Mouse (Mus musculus) heart, embryonic 10.5 days (tissue): ENCODE results near the gene Stk25. TPM values are rescaled to one million over a fixed set of nuclear protein-coding genes. Genes with fewer than 3 reads are reported as not detected.
"Not testable (repeated sequence)": the region's sequence is repeated elsewhere in the genome, so short reads cannot be mapped to it uniquely, and the experiment has no call there.

Experiments used
- DNase-seq: peaks from one replicate; pipeline ENCODE4 v3.0.0-alpha.2; 2017; ENCODE audit warnings: low spot score
- H3K27ac ChIP-seq: fragments of 300-500 bp; sonication (generic); 2 replicates; pipeline ENCODE4 v1.5.1; 2016; ENCODE audit warnings: mild to moderate bottlenecking
- H3K27me3 ChIP-seq: fragments of 300-500 bp; sonication (generic); 2 replicates; pipeline ENCODE4 v1.6.1; 2016; ENCODE audit warnings: mild to moderate bottlenecking; ENCODE audit not compliant: poor library complexity, insufficient read depth, severe bottlenecking
- H3K36me3 ChIP-seq: fragments of 300-500 bp; sonication (generic); 2 replicates; pipeline ENCODE4 v1.6.1; 2016; ENCODE audit warnings: mild to moderate bottlenecking, moderate library complexity
- H3K4me1 ChIP-seq: fragments of 300-500 bp; sonication (generic); 2 replicates; pipeline ENCODE4 v1.6.1; 2016; ENCODE audit warnings: mild to moderate bottlenecking
- H3K4me3 ChIP-seq: fragments of 300-500 bp; sonication (generic); 2 replicates; pipeline ENCODE4 v1.5.1; 2016; ENCODE audit warnings: mild to moderate bottlenecking, moderate library complexity
- H3K9me3 ChIP-seq: fragments of 300-500 bp; sonication (generic); 2 replicates; pipeline ENCODE4 v1.6.1; 2016; ENCODE audit warnings: mild to moderate bottlenecking, moderate library complexity
- WGBS: fragments of 180-500 bp; shearing (Covaris S2); methylation state at CpG from one replicate; pipeline ENCODE4 v1.1.7; 2016; 5-methylcytosine and 5-hydroxymethylcytosine counted together
- polyA plus RNA-seq: library from polyadenylated mRNA; unstranded; fragments of >200 nt; fragmentation: Nextera tagmentation; extraction: Ambion mirVana; gene quantifications from 2 replicates; pipeline ENCODE4 v1.2.1, GENCODE M21; 2016

The Stk25 gene
- 144 and 161 TPM in 2 replicates for polyA plus RNA-seq

DNA sequence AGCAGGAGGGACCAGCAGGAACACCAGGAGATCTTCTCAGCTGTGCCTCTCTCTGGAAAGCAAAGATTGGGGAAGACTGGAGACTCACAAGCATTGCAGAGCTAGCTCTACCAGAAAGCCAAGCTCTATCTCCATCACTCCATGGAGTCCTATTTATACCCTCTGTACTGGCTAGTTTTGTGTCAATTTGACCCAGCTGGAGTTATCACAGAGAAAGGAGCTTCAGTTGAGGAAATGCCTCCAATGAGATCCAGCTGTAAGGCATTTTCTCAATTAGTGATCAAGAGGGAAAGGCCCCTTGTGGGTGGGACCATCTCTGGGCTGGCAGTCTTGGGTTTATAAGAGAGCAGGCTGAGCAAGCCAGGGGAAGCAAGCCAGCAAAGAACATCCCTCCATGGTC is at the start of gene Stk25:
Gene Stk25 (minus strand): TSS at position 101 of the 400 bp plus-strand sequence.
- not testable (repeated sequence) for H3K27me3 ChIP-seq, H3K4me1 ChIP-seq, H3K27ac ChIP-seq, H3K4me3 ChIP-seq, DNase-seq, H3K9me3 ChIP-seq, H3K36me3 ChIP-seq

DNA sequence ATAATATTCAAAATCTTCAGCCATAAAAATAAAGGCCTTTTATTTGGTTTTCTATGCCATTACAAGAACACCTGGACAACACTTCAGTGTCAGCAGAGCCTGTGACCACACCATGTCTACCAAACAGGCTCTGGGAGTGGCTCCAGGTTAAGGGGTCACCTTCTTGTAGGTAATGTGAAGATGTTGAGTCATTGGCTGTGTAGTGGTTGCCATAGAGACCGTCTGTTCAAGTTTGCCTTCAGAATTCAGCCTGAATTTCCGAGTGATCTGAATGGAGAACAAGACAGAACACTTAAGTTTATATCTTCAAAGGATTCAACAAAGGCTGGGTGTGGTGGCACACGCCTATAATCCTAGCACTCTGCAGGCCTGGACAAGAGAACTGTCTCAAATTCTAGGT is 46.9 kb upstream of the Stk25 start:
- no peak for DNase-seq
- WGBS, result 72% methylated on average over 3 of the region's 3 CpGs
- Histone ChIP-seq H3K27me3 (no peaks in the 10 kb centered on the region), H3K4me3 (no peak overlapping the region), H3K4me1 (no peaks in the 10 kb centered on the region), H3K9me3 (no peaks in the 10 kb centered on the region), H3K36me3 (peaks cover 39% of the 10 kb centered on the region), H3K27ac (no peak overlapping the region)

DNA sequence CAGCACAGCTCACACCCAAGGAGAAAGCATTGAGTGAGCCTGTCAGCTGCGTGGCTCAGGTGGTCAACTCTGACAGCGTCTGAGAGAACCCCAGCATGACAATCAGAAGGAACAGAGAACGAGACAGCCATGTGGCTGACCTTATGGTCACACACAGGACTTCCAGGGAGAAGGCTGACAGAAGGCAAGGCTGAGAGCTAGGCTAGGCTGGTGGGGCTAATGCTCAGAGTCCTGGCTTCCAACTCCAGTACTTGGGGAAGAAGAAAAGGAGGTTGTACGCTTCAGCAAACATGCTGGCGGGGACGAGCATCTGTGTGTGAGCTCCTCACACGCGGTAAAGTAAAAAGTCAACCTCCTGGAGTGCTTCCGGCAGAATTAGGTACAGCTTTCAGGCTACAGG is 45.9 kb upstream of the Stk25 start:
- H3K4me1 ChIP-seq, result no peaks in the 10 kb centered on the region
- H3K27ac ChIP-seq, result no peak overlapping the region
- H3K4me3 ChIP-seq, result no peak overlapping the region
- H3K27me3 ChIP-seq, result no peaks in the 10 kb centered on the region
- peaks cover 39% of the 10 kb centered on the region for H3K36me3 ChIP-seq
- no peaks in the 10 kb centered on the region for H3K9me3 ChIP-seq
- WGBS, result 90% methylated on average over 9 of the region's 9 CpGs
- DNase-seq, result no peak

DNA sequence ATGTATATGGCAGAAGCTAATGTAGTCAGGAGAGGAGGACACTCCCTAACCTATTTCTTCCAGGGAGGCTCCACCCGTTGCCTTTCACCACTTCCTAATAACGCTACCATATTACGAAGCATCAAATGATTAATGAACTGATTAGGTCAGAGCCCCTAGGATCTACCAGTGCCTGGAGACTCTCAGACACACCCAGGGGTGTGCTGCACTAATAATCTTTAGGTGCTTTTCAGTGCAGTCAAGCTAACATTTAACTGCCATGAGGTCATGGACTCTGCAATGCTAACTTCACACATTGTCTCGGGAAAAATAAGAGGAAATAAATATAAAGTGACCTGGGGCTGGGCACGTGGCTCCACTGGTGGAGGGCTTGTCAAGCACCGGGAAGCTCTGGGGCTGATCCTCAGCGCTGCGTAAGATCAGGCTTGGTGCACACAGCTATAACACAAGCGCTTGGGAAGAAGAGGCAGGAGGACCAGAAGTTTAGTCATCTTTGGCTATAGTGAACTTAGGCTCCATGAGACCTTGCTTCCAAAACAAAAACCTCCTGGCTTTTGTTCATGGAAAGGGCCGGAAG is 45.1 kb upstream of the Stk25 start:
- no peak for DNase-seq
- H3K36me3 ChIP-seq, result peaks cover 37% of the 10 kb centered on the region
- 0 out of 2 replicates have a peak, but pooled peaks cover 4% of the 10 kb centered on the region for H3K4me1 ChIP-seq
- no peaks in the 10 kb centered on the region for H3K27me3 ChIP-seq
- WGBS, result 90% methylated on average over 10 of the region's 10 CpGs
- no peaks in the 10 kb centered on the region for H3K9me3 ChIP-seq
- no peak overlapping the region for H3K27ac ChIP-seq
- no peak overlapping the region for H3K4me3 ChIP-seq

DNA sequence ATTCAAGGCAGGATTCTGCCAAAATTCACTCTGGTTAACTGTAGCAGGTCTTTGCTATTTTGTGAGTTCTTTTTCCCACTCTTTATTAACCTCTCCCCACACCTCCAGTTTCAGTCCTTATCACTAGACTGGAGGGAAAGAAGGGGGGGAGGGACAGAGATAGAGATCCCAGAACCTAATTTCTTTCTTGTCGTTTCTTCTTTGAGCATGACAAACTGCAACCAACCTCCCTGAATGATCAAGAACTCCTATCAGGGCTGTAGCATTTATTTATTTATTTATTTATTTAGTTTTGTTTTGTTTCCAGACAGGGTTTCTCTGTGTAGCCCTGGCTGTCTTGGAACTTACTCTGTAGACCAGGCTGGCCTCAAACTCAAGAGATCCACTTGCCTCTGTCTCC is 43.6 kb upstream of the Stk25 start:
- Histone ChIP-seq H3K9me3 (no peaks in the 10 kb centered on the region), H3K36me3 (peaks cover 34% of the 10 kb centered on the region), H3K27ac (no peak overlapping the region), H3K27me3 (no peaks in the 10 kb centered on the region), H3K4me1 (peaks cover 13% of the 10 kb centered on the region), H3K4me3 (no peak overlapping the region)
- DNase-seq, result no peak
- WGBS, result 59% methylated on average over 1 of the region's 1 CpGs

DNA sequence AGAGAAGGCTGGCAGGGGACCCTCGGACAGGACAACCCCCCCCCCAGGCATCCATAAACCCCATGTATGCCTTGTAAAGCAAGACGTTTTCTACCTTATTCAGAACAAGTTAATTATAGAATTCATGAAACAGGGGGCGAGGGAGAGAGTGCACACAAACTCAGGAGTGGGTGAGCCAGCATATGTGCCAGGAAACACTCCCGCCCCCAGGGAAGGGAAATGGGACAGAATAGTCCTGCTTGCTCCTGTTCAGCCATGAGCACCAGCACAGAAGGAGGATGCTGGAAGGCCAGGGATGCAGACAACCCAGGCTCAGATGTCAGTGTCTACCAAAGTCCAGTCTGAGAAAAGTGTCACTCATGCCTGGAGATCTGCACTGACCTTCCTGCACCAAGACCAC is 40.7 kb upstream of the Stk25 start:
- 71% methylated on average over 4 of the region's 4 CpGs for WGBS
- no peak overlapping the region for H3K4me3 ChIP-seq
- no peaks in the 10 kb centered on the region for H3K9me3 ChIP-seq
- H3K27me3 ChIP-seq, result no peaks in the 10 kb centered on the region
- no peak overlapping the region; the same call in 1 of the 2 replicates for H3K27ac ChIP-seq
- H3K4me1 ChIP-seq, result peaks cover 32% of the 10 kb centered on the region
- DNase-seq, result no peak
- peaks cover 29% of the 10 kb centered on the region for H3K36me3 ChIP-seq

DNA sequence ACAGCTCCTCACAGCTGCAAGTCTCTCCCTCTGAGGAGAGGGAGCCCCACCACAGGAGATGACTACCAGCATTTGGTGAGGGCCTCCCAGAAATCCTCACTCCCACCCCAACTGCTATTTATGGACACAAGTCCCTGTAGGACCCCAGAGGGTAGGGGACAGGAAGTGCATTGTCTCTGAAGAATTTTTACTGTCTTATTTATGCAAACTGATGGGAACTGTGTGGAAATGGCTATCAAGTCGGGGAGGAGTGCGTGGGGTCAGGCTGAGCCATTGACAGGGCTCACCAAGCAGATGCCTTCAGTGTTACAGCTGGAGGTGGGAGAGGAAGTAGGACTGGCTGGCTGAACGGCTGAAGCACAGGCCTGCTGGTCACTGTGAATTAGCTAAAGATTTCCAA is 38.9 kb upstream of the Stk25 start:
- no peak for DNase-seq
- WGBS, result 34% methylated on average over 3 of the region's 3 CpGs
- Histone ChIP-seq H3K4me3 (no peak overlapping the region), H3K36me3 (peaks cover 15% of the 10 kb centered on the region; the same call in 1 of the 2 replicates), H3K4me1 (peaks cover 32% of the 10 kb centered on the region), H3K27me3 (no peaks in the 10 kb centered on the region), H3K9me3 (no peaks in the 10 kb centered on the region), H3K27ac (peak overlapping the region; percentile 74)

DNA sequence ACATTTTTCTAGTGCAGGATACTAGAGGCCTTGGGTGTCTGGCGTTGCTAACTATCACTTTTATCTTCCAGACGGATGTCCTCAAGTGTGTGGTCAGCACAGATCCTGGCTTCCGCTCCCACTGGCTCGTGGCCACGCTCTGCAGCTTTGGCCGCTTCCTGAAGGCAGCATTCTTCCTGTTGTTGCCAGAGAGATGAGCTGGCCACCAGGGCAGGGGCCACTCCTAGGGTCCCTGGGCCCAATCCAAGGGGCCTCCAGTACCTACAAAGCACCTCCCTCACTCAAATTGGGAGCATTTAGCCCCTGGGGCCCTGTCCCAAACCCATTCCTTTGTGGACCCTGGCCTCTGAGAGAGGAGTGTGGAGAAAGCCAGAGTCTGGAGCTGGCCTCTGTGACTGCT is 36.5 kb upstream of the Stk25 start:
- 35% methylated on average over 6 of the region's 6 CpGs for WGBS
- Histone ChIP-seq H3K27ac (0 out of 2 replicates have a peak overlapping the region, but pooled peaks have one; percentile 26), H3K36me3 (peaks cover 30% of the 10 kb centered on the region; the same call in 1 of the 2 replicates), H3K9me3 (no peaks in the 10 kb centered on the region), H3K4me3 (no peak overlapping the region), H3K27me3 (no peaks in the 10 kb centered on the region), H3K4me1 (peaks cover 32% of the 10 kb centered on the region)
- no peak for DNase-seq

DNA sequence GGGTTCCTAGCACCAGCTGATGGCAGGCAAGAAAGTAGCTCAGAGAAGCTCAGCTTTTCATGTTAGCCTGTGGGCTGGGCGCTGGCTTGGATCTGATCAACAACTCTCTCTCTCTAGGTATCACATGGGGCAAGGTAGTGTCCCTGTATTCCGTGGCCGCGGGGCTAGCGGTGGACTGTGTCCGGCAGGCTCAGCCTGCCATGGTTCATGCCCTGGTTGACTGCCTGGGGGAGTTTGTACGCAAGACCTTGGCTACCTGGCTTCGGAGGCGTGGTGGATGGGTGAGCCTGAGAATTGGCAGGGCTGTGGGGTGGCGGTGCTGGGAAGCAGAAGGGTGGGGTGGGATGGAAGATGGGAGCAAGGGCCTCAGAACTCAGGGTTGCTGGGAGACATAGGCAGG is 35.5 kb upstream of the Stk25 start:
- Histone ChIP-seq H3K9me3 (no peaks in the 10 kb centered on the region), H3K4me3 (no peak overlapping the region), H3K27ac (no peak overlapping the region), H3K36me3 (peaks cover 30% of the 10 kb centered on the region; the same call in 1 of the 2 replicates), H3K27me3 (no peaks in the 10 kb centered on the region), H3K4me1 (peaks cover 30% of the 10 kb centered on the region)
- WGBS, result 88% methylated on average over 10 of the region's 10 CpGs
- no peak for DNase-seq

DNA sequence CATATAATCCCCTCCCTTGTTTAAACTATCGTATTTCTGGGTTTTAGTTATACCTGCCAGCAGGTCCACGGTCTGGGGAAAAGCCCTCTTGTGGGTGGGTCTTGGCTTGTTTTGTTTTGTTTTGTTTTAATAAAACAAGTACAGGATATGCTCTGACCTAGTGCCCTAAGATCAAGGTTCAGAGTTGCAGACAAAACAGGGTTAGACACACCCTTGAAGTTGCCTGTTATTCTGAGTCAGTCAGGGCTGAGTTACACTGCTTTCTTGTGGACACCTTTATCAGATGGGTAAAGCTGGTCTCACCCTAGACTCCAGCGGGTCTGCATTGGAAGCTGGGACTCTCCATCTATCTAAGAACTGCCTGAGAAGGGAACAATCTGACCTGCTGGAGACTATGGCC is 35.0 kb upstream of the Stk25 start:
- H3K4me1 ChIP-seq, result peaks cover 31% of the 10 kb centered on the region
- no peak overlapping the region for H3K27ac ChIP-seq
- peaks cover 30% of the 10 kb centered on the region; the same call in 1 of the 2 replicates for H3K36me3 ChIP-seq
- H3K9me3 ChIP-seq, result no peaks in the 10 kb centered on the region
- no peak overlapping the region for H3K4me3 ChIP-seq
- no peaks in the 10 kb centered on the region for H3K27me3 ChIP-seq
- WGBS, result 80% methylated on average over 3 of the region's 3 CpGs
- no peak for DNase-seq

DNA sequence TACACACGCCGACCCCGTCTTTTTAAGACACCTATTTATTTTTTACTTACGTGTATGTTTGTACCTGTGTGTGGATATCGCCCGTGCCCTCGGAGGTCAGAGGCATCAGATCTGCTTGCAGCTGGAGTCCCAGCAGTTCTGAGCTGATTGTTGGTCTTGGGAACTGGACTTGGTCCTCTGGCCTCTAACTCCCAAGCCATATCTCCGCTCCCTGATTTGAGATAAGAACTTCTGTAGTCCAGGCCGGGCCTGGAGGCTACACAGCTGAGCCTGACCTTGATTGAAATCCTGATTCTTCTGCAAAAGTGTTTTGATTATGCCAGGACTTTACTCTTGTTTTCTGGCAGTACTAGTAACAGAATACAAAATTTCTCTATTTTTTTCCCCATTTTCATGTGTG is 34.3 kb upstream of the Stk25 start:
- Histone ChIP-seq H3K4me3 (no peak overlapping the region), H3K4me1 (peaks cover 36% of the 10 kb centered on the region), H3K36me3 (peaks cover 36% of the 10 kb centered on the region; the same call in 1 of the 2 replicates), H3K27ac (no peak overlapping the region), H3K9me3 (no peaks in the 10 kb centered on the region), H3K27me3 (no peaks in the 10 kb centered on the region)
- WGBS, result 82% methylated on average over 9 of the region's 9 CpGs
- DNase-seq, result no peak

DNA sequence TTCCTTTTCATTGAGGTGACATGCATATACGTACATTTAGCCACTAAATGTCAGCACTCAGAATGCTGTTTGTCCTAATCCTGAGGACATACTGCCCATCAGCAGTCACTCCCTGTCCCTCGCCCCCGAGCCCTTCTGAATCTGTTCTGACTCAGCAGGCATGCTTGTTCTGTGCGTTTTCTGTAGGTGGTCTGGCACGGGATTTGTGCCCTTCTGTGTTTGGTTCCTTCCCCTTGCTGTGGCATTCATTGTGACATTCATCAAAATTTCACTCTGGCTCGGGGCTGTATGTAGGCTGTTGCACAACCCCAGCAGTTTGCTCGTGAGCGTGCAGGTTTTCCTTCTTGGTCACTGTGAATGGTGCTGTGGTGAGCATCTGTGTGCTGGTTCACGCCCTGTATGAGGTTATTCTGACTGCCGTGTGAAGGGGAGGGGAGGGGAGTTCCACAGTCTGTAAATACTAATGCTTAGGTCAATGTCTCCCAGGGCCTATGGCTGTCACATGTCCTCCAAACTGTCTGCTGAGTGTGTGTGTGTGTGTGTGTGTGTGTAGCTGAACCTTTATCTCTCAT is 33.4 kb upstream of the Stk25 start:
- DNase-seq, result no peak
- H3K9me3 ChIP-seq, result no peaks in the 10 kb centered on the region
- H3K4me1 ChIP-seq, result peaks cover 35% of the 10 kb centered on the region
- H3K27ac ChIP-seq, result no peak overlapping the region
- no peak overlapping the region for H3K4me3 ChIP-seq
- WGBS, result 80% methylated on average over 10 of the region's 10 CpGs
- H3K27me3 ChIP-seq, result no peaks in the 10 kb centered on the region
- peaks cover 36% of the 10 kb centered on the region; the same call in 1 of the 2 replicates for H3K36me3 ChIP-seq

DNA sequence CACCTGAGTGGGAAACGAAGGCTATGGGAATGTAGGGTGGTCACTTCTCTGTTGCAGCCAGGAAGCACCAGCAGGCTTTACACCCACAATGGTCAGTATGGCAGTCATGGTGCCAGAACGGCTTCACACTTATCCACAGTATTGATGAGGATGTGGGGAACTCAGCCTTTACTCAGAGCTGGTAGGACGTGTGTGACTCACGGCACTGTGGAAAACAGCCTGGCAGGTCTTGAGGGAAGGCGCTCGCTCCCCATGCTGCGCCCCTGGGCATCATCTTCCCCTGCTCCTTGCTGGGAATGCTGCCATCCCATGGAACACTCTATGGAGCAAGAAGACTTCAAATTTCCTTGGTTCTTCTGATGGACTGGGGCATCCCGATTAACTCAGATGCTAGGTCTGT is 32.6 kb upstream of the Stk25 start:
- no peak overlapping the region for H3K27ac ChIP-seq
- H3K27me3 ChIP-seq, result 0 out of 2 replicates have a peak, but pooled peaks cover 5% of the 10 kb centered on the region
- peaks cover 36% of the 10 kb centered on the region; the same call in 1 of the 2 replicates for H3K36me3 ChIP-seq
- peaks cover 35% of the 10 kb centered on the region for H3K4me1 ChIP-seq
- H3K4me3 ChIP-seq, result no peak overlapping the region
- no peaks in the 10 kb centered on the region for H3K9me3 ChIP-seq
- no peak for DNase-seq
- 90% methylated on average over 8 of the region's 8 CpGs for WGBS
